Comparison of ENCODE assay signal across 26 mouse cellular contexts in the genomic region with DNA sequence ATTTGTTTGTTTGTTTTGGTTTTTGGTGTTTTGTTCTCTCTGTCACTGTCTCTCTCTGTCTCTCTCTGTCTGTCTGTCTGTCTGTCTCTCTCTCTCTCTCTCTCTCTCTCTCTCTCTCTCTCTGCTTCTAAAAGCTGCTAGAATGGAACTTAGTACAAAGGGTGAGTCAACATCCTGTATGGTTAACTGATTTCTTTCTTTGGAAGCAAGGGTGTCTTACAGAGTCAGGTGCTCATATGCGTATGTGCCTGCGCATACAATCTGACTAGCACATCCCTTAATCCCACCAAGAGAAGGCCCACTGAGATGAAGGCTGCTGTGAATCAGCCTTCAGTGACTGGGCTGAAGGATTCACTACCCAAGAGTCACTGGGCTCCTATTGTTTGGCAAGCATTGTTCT. TPM values are rescaled to one million over a fixed set of nuclear protein-coding genes. Genes with fewer than 3 reads are reported as not detected.
A peak's percentile ranks its signal among the peaks of the same experiment; 100 is the strongest.
DNase-seq lines count a peak whose midpoint lies in the region; ATAC-seq and TF ChIP-seq lines count a peak whose summit lies in the region.
"Had no signal": no experiment of that assay in that cellular context is flagged by ENCODE, and none has a peak within 500 bp of the region (broad histone marks: within the 10 kb centered on the region; RNA-seq: fewer than 3 reads in every experiment).

No protein-coding gene starts in this region.

- no peaks in the 10 kb centered on the region for H3K4me1 ChIP-seq in midbrain, embryonic 11.5 days (ENCODE audit: control insufficient read depth, insufficient read depth, low read length)
- H3K4me1 ChIP-seq in midbrain, embryonic 15.5 days, result no peaks in the 10 kb centered on the region
- H3K4me1 ChIP-seq in olfactory bulb, adult 2 months (ENCODE audit: control insufficient read depth, insufficient read depth, low read length), result peaks cover 33% of the 10 kb centered on the region
- H3K4me1 ChIP-seq: hindbrain, embryonic 13.5 days had no signal

- TF ChIP-seq CTCF in olfactory bulb, adult 2 months (IDR thresholded peaks at IDR 0.05; ENCODE audit: insufficient read depth, low read depth, low read length), result no peak

- H3K4me2 ChIP-seq in midbrain, embryonic 11.5 days, result no peak overlapping the region
- H3K4me2 ChIP-seq in midbrain, embryonic 15.5 days, result no peak overlapping the region
- H3K4me2 ChIP-seq: heart, embryonic 12.5 days; heart, embryonic 15.5 days; hindbrain, embryonic 13.5 days had no signal

- TF ChIP-seq POLR2A in olfactory bulb, adult 2 months (IDR thresholded peaks at IDR 0.05; ENCODE audit: insufficient read depth, low read depth, low read length), result no peak

- H3K9me3 ChIP-seq in midbrain, embryonic 11.5 days (ENCODE audit: control insufficient read depth, low read length), result no peaks in the 10 kb centered on the region
- H3K9me3 ChIP-seq in midbrain, embryonic 15.5 days, result no peaks in the 10 kb centered on the region
- H3K9me3 ChIP-seq: heart, embryonic 15.5 days; hindbrain, embryonic 13.5 days had no signal

- WGBS in midbrain, embryonic 11.5 days, result 89% methylated on average over 2 of the region's 2 CpGs
- 85% methylated on average over 2 of the region's 2 CpGs for WGBS in midbrain, embryonic 15.5 days
- WGBS in olfactory bulb, adult 2 months, result 93% methylated on average over 2 of the region's 2 CpGs

- DNase-seq in midbrain, embryonic 11.5 days (ENCODE audit: low spot score, missing footprints), result peak; percentile 59
- peak; percentile 9 for DNase-seq in T-cell, adult 2 months (ENCODE audit: low spot score)
- no peak for DNase-seq in thymus, postnatal 14 days
- no peak for DNase-seq in right cerebral cortex, adult 18-20 months
- DNase-seq: adrenal gland, adult 2 months; adrenal gland, postnatal 14 days; cerebellum, adult 18-20 months; cerebellum, adult 9-10 months; cerebellum, postnatal 14 days; forebrain, postnatal 0 days; gastrocnemius, postnatal 25 days; heart, adult 18-20 months; heart, postnatal 10 days; heart, postnatal 36 days had no signal

- no peak overlapping the region for H3K4me3 ChIP-seq in midbrain, embryonic 11.5 days (ENCODE audit: low read depth, low read length)
- no peak overlapping the region for H3K4me3 ChIP-seq in midbrain, embryonic 15.5 days
- H3K4me3 ChIP-seq in olfactory bulb, adult 2 months (ENCODE audit: insufficient read depth, low read depth, low read length), result no peak overlapping the region
- H3K4me3 ChIP-seq: heart, embryonic 12.5 days; heart, embryonic 15.5 days; hindbrain, embryonic 10.5 days; hindbrain, embryonic 13.5 days had no signal

- H3K36me3 ChIP-seq in midbrain, embryonic 11.5 days (ENCODE audit: control insufficient read depth, insufficient read depth, low read length), result no peaks in the 10 kb centered on the region
- H3K36me3 ChIP-seq in midbrain, embryonic 15.5 days (replicated peaks), result no peaks in the 10 kb centered on the region
- H3K36me3 ChIP-seq: heart, embryonic 12.5 days; heart, embryonic 15.5 days; hindbrain, embryonic 10.5 days; hindbrain, embryonic 13.5 days had no signal

- H3K27ac ChIP-seq in midbrain, embryonic 11.5 days (ENCODE audit: low read depth, low read length), result no peak overlapping the region
- no peak overlapping the region for H3K27ac ChIP-seq in midbrain, embryonic 15.5 days
- 0 out of 2 replicates have a peak overlapping the region, but pooled peaks have one; percentile 75 for H3K27ac ChIP-seq in olfactory bulb, adult 2 months (ENCODE audit: insufficient read depth, low read depth, low read length)
- H3K27ac ChIP-seq: heart, embryonic 15.5 days; hindbrain, embryonic 10.5 days; hindbrain, embryonic 13.5 days had no signal

- no peaks in the 10 kb centered on the region for H3K27me3 ChIP-seq in midbrain, embryonic 11.5 days (ENCODE audit: control insufficient read depth, insufficient read depth, low read length)
- H3K27me3 ChIP-seq in midbrain, embryonic 15.5 days (replicated peaks), result no peaks in the 10 kb centered on the region
- H3K27me3 ChIP-seq: hindbrain, embryonic 13.5 days; Patski had no signal

- no peak overlapping the region for H3K9ac ChIP-seq in midbrain, embryonic 11.5 days (ENCODE audit: low read length)
- no peak overlapping the region for H3K9ac ChIP-seq in midbrain, embryonic 15.5 days
- H3K9ac ChIP-seq: forebrain, postnatal 0 days; heart, embryonic 12.5 days; heart, embryonic 15.5 days; hindbrain, embryonic 13.5 days had no signal

- ATAC-seq in midbrain, embryonic 11.5 days (ENCODE audit: low FRiP score), result no peak
- ATAC-seq in midbrain, embryonic 15.5 days (replicated peaks), result no peak
- peak; percentile 33; the same call in 1 of the 2 replicates for ATAC-seq in megakaryocyte, adult 5-6 weeks (ENCODE audit: poor library complexity, severe bottlenecking)
- ATAC-seq in inflammation-experienced regulatory T-cells, adult 6 months, result no peak
- ATAC-seq: forebrain, embryonic 14.5 days; forebrain, postnatal 0 days; hindbrain, embryonic 16.5 days; Patski had no signal

RNA-seq across cellular contexts. Expression of gene Hrh2, which starts 18.0 kb away (rescaled TPM):
- polyA plus RNA-seq in midbrain, embryonic 11.5 days (2014; fragmentation: Nextera tagmentation; extraction: Ambion mirVana), result 0.07 TPM in 1 of 2 replicates, not detected in the other
- 0.74 and 1.4 TPM in 2 replicates for polyA plus RNA-seq in midbrain, embryonic 15.5 days (2015; fragmentation: Nextera tagmentation; extraction: Ambion mirVana)
- total RNA-seq in megakaryocyte, adult 5-6 weeks (2015), result 11.7 and 12.7 TPM in 2 replicates
- 4.9 and 6.0 TPM in 2 replicates for total RNA-seq in megakaryocyte, adult 5-6 weeks (2017)
- not detected in 2 replicates for polyA plus RNA-seq in olfactory bulb, adult 2 months (2012; ENCODE audit: insufficient read depth, insufficient read length, low replicate concordance, missing spikeins)
- polyA plus RNA-seq in inflammation-experienced regulatory T-cells, adult 6 months (2017; shearing (Covaris generic)), result 10 to 100 TPM in 2 of 3 experiments, 1 to 10 TPM in 1; 8.5 to 13.7 (median 12.3) TPM
- total RNA-seq: gastrocnemius, postnatal 25 days had no signal
- polyA plus RNA-seq: forebrain, embryonic 11.5 days; heart, embryonic 12.5 days; Patski had no signal

Comparison
In these comparisons a context has a peak if more than half of its experiments do, and no peak if none do; other contexts are left out.
1. DNase-seq: peak in midbrain, embryonic 11.5 days (single experiment) and T-cell, adult 2 months (single experiment); none in thymus, postnatal 14 days (single experiment) and right cerebral cortex, adult 18-20 months (single experiment).